Mouse (Mus musculus) urinary bladder, postnatal 14 days (tissue): ENCODE results near the gene Amd1.

Source experiments
- DNase-seq: peaks from one replicate; pipeline ENCODE4 v3.0.0; 2021; ENCODE audit warnings: low spot score

Gene Amd1

DNA sequence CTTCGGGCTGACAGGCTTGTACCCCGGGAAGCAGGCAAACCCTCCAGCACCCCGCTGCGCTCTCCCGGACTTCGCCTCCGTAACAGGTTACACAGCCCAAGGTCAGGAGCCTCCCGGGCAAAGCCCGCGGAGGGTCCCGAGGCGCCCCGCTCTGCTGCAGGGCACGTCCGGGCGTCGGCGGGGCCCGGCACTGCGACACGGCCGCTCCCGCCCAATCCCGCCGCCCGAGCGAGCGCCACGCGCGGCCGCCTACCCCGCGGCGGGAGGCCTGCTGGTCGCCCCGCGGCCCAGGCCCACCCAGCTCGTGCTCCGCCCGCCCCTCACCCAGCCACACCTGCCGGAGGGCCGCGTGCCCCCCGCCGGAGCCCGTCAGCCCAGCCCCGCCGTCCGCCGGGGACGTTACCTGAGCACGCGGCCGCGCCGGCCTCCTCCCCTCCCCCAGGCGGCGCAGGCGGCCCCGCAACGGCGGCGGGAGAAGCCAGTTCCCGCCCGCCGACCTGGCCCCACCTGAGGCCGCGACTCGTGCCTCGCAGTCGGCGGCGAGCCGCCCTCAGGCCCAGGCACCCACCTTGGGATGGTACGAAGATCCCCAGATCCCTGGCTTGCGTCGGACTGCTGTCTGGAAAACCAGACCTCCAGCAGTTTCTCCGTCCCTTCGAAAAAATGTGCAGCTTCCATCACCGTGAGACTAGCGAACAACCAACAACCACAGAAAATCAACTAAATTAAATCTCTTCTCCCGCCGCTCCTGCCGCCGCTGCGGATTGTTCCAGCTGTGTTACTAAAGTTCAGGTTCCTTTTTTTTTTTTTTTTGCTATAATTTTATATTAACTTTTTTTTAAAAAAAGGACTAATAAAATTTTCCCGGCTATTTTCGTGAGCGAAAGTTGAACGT is 558 bp downstream of the Amd1 start:
- DNase-seq: peak; percentile 41

DNA sequence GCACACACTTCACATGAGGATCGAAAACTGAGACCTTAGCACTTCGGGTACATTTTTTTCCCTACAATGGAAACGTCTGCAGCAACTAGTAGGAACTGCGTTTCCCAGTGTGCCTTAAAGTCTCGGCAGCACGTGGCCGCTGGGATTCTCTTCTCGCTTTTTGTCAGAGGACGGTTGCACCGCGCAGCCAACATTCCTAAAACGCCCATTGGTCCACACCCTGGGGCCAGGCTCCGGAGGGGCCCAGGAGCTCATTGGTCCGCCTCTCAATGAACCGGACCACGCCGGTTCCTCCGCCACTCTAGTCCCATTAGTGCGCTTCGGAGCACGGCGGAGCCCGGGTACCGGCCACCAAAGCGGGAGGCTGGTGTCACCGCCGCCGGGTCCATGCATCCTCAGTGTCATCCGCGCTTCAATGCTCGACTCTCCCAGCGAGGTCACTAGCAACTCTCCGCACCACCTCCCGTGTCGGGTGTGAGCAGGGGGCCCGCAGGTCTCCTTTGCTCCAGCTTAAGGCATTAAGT is 1.3 kb downstream of the Amd1 start:
- DNase-seq: peak; percentile 85

DNA sequence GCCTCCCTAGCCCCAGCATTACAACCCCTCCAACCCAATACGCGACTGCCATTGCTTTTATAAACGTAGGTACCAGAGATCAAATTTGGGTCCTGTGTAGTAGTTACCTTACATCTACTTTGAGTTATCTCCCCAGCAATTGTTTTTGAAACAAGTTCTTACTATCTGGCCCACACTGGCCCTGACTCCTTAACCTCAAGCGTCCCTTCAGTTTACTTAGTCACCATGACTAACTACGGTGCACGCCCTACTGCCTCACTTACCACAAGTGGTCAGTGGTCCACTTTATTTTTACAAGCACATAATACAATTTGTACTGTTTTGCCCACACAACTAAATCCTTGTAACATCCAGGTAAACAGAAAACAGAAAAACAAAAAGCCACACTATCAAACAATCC is 9.3 kb downstream of the Amd1 start:
- no peak for DNase-seq

DNA sequence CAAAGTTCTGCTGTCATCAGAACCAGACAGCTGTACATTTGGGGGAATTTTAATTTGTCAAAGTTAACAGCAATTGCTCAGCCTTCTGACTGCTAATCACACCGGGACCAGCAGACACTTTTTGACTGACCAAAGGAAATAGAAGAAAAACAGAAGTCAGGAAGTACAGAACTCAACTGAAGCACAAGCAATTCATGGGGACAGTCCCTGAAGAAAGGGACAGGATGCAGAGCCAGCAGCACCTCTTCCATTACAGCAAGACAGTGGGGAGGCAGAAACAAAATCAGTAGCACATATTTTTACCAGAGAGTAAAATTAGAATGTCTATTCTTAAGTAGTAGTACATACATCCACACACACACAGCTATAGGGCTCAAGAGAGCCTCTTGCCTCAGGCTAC is 15.2 kb downstream of the Amd1 start:
- no peak for DNase-seq

DNA sequence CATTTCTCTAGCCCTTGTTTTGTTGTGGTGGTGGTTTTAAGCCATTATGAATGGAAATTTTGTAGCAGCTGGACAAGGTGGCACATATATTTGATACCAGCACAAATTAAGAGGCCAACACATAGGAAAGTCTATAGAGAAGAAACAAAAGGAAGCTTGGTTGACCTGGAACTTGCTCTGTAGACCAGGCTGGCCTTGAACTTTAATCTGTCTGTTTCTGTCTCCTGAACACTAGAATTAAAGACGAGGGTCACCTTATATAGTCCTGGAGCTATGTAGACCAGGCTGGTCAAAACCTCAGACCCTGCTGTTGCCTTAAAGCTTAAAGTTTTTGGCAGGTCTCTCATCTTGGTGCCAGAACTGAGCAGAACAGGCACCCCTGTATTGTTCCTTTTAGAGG is 16.4 kb downstream of the Amd1 start:
- no peak for DNase-seq

DNA sequence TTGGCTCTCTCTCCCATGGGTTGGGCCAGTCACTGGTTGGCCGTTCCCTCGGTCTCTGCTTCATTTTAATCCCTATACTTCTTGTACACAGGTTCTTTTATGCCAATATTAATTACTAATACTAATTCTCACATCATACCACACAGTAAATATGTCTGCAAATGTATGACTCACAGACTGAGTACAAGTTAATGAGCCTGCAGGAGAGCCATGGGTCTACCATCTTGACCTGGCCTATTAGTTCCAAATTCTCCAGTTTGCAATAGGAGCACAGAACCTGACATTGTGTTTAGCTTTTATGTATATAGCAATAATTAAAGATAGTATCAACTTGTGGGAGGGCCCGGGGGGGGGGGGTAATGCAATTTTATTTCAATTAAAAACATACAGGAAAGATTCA is 17.0 kb downstream of the Amd1 start:
- no peak for DNase-seq

DNA sequence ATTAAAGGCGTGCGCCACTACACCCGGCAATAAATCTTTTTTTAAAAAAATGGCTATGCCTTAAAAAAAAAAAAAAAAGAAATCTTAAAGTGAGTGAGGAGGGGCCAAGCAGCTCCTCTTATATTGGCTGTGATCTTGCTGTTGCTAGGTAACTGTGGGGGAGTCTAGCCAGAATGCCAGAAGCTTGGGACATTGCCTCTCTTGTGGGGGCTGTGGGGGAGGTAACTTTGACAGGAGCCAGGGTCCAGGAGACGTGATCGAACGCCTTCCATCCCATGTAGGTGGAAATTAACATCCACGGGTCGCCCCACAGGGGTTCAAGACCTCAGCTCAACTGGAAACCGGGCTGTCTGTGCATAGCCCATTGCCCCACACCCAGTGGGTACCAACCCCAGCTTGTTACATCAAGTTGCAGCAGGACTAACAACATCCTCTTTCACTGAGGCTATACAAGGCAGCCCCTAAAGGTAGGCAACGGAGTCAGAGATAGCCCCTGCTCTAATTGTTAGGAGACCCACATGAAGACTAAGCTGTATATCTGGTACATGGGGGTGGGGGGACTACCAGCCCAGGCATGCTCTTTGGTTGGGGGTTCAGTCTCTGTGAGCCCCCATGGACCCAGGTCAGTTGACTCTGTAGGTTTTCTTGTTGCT is 17.7 kb downstream of the Amd1 start:
- no peak for DNase-seq

DNA sequence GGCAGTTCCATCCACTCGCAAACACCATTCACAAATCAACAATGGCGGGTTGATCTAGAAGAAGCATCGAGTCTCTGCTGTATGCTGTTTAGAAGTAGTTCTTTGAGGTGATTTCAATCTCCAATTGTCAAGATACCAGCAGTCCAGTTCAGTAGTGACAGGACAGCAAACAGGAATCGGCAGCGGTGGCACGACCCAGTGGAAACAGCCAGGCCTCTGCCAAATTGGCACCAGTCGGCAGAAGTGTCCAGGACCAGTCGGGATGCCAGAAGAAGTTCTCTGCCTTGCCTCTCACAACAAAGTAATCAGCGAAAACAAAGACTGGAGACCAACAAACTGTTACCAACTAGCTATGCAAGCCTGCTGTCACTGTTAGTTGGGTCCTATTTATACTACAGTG is 18.4 kb downstream of the Amd1 start:
- no peak for DNase-seq

DNA sequence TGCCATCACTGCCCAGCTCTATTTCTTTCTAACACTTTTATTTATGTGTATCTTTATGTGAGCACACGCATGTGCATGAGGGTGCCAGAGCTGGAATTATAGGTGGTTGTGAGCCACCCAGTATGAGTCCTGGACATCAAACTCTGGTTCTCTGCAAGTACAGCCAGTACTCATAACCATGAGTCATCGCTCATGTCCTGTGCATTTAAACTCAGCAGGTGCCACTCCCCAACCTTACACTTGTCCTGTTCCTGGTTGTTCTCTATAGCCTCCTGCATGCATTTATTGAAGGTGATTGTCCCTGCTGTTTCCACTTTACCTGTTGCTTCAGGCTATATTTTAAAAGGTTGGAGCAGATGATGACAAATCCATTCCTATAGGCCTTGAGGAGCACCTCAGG is 20.4 kb downstream of the Amd1 start:
- DNase-seq: no peak

DNA sequence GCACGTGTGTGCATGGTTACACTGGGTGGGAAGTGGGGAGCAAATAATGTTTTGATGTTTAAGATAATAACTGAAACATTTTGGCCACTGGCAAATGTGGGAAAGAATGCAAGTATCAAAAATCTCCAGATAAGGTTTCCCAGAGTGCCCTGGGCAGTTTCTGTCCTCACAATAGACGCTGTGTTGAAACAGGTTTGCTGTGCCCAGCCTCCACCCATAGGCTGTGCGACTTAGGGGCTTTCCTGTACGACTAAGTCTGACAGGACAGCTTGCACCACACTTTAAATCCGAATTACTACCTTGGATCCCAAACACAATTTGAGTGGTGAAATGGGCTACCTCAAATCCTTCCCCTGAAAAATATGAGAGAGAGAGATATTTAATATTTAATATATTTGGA is 23.7 kb downstream of the Amd1 start:
- no peak for DNase-seq

DNA sequence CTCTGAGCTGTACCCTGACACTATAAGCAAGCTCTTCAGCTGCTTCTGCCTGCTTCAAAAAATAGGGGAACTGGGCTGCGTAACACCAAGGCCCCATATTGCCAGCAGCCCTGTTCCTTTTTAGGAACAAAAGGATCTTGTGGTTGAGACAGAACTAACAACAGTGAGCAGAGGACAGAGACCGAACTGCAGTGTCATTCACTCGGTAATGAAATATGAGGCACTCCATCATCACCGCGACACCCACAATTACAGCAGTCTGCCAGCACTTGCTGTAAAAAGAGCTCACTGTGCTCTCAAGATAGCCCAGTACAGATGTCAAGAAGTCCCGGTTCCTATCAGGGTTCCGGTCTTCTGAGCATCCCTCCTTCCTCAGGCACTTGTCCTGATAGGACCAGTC is 26.0 kb downstream of the Amd1 start:
- DNase-seq: no peak

DNA sequence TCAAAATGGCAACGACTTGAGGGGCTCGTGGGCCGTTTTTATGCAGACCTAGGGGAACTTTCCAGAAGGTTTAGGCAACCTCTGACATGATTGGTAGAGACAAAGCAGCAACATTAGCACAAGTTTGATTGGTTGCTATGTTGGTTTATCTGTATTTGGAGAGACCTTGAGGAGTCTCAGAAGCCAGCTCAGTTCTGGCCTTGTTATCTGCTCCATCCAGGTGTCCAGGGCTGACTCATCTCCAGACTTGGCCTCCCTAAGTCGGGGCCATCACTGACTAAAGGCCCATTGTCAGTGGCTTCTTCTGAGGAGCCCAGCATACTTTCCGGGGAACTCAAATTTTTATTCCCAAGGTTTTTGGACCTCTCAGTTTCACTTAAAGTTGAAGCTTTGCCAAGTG is 28.0 kb downstream of the Amd1 start:
- no peak for DNase-seq

DNA sequence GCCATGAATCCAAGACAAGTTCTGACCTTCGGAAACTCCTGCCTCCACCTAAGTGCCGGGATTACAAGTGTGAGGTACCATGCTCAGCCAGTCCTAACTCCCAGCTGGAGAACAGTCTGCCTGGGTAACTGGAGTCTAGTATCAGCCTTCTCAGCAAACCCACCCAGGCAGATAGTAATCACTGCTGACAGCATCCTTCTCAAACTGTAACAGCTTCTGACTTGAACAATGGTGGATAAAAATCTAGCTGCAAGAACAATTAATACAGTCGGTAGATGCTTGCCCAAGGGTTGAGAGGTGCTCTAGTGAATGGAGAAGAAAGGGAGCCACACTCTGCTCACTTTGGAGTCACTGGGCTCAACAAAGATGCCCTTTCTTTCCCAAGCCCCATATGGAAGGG is 30.8 kb downstream of the Amd1 start:
- no peak for DNase-seq

DNA sequence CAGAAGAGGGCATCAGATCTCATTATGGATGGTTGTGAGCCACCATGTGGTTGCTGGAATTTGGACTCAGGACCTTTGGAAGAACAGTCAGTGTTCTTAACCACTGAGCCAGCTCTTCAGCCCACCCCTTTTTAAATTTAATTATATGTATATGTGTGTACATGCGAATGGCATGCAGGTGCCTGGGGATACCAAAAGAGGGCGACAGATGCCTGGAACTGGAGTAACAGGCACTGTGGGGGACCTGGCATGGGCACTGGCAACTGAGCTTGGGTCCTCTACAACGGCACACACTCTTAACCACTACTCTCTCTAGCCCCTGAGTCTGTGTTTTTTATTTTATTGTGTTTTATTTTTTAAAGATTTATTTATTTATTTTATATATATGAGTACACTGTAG is 37.1 kb downstream of the Amd1 start:
- DNase-seq: no peak

DNA sequence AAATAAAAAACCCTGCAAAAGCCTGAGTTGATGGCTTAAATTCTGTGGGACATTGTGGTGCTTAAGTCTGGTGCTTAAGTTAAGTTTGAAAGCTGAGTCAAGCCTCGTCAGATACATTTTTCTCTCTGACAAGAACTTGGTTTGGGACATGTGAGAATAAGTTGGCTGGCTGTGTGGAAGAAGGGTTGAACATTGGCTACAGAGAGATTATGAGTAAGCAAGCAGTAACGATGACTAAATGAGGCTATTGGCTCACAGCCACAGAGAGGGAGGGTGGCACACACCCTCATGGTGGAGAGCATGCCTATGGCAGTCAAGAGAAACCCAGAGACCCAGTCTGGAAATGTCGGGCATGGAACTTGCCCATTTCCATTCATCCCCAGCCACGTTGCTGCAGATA is 38.3 kb downstream of the Amd1 start:
- DNase-seq: peak; percentile 66

DNA sequence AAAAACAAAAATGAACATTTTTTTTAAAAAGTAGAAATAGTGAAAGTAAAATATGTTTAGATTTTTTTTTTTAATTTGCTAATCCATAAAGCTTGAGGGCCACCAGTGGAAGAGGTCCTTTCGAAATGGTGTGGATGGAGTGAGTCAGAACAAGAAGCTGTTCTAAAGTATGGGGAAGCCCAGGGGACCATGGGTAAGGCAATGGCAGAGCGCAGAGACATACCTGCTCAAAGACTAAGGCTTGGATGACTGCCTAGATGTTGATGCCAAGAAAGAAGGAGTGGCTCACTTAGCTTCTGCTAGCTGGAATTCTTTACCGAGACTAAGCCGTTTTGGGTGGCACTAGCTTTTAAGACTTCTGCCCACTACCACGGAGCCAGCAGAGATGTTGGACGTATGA is 39.8 kb downstream of the Amd1 start:
- no peak for DNase-seq

DNA sequence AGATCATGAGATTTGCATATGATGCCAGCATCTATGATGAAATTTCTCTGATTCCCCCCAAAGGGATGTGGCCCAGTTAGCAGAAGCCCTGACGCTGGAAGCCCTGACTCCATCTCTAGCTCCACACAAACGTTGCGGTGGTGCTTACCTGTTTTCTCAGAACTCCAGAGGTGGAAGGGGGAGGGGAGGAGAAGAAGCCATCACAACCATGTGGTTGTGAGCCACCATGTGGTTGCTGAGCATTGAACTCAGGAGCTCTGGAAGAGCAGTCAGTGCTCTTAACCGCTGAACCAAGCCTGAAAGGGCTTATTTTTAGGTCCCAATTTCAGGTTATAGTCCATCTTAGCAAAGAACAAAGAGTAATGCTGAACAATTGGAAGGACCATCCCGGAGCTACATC is 41.7 kb downstream of the Amd1 start:
- DNase-seq: no peak

DNA sequence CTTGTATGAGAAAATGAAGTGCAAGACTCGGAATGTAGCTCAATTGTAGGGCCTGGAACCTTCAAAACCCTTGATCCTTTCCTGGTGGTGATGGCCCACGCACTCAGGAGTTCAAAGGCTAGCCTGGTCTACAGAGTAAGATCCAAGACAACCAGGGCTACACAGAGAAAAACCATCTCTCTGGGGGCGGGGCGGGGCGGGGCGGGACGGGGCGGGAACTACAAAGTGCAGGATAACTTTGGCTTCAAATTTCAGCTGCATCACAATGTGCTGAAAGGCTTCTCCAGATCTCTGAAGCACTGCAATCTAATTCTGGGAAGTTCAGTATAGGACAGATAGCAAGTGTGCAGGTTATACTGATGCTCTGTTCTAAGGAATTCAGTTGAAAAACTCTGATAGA is 42.4 kb downstream of the Amd1 start:
- DNase-seq: no peak

DNA sequence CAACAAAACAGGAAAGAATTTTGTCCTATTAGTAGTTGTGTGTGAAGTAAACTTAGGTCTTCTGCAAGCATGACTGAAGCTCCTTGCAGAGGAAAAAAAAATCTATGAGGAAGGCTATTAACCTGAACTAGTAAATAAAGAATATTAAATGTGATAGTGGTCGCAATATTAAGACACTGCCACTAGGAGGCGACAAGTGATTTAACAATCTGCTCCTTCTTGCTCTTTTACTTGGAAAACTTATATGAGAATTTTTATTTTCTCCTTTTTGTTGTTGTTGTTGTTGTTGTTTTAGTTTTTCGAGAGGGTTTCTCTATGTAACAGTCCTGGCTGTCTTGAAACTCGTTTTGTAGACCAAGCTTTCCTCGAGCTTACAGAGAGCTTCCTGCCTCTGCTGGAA is 43.0 kb downstream of the Amd1 start:
- peak; percentile 49 for DNase-seq

DNA sequence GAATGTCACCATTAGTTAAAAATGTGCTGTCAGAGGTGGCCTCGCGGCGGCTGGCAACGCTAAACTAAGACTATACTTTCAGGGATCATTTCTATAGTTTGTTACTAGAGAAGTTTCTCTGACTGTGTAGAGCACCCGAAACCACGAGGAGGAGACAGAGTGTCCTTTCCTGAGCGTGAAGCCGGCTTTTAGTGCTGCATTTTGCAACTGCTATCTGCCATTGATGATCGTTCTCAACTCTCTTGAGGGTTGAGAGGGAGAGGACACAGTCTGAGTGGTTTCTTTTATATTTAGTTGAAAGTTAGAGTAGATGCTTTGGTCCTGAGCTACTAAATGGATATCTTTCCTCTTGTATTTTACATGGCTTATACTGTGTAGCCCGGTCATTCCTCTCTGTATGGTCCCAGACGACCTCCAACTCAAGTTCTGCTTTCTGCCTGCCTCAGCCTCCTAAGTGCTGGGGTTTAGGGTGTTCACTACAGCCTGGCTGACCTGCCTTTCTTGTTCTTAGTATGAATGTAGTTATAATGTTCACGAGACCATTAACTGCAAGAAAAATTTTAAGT is 43.5 kb downstream of the Amd1 start:
- DNase-seq: peak; percentile 77

DNA sequence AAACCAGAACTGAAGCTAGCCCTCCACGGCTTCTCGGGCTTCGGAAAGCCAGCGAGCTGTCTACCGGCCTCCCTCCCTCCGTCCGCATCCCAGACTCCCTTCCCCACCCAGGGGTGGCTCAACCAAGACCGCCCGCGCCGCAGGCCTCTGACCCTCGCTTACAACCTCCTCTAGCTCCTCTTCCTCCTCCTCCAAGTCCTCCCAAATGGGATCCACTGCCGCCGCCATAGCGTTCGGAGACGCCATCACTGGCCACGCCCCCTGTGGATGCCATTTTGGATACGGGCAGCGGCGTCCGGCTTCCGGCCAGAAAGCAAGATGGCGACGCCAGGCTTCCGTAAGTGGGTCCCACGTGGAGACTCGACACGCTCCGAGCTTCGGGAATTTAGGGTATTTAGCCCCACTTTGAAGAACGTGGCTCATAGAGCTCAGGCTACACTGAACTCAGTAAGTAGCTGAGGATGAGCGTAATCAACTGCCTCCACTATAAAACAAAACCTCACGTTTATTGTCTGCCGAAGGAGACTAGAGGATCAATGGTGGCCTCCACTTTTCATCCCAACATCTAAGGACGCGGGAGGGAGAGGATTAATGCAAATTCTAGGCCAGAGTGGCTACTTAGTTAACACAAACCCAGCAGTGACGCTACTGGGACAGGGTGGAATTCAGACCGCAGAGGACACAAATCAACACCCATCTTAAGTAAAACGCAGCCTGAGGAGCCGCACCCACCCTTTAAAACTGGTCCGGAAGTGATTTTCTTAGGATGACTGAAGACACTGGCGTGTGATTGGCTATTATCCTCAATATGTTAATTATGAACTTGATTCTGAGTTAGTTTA is 44.4 kb downstream of the Amd1 start, which contains the start of gene Gtf3c6:
Gene Gtf3c6, minus strand, starts transcription at position 695 of the 842 bp plus-strand sequence.
- DNase-seq: peak; percentile 95

DNA sequence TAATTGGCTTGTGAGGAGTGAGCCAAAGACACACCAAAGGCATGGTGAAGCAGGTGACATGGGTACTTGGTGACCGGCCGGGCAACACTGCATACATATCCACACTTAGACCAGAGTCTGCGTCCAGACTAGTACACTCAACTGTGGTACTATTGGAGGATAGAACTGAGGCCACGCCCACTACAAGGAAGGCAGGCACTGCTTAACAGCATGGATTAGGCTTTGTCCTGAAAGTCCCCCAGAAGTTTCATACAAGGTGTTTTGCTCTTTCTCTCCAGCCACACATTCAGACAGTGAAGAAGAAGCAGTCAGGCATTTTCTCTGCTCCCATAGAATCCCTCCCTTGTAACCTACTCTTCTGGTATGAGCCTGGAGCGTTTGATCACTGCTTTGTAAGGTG is 45.3 kb downstream of the Amd1 start:
- peak; percentile 72 for DNase-seq
